Mouse (Mus musculus) G1E (cell line): Measurements from ENCODE around the gene Elane. TPM values are rescaled to one million over a fixed set of nuclear protein-coding genes. Genes with fewer than 3 reads are reported as not detected.

Experiments
- ATAC-seq: 2 replicates; pipeline ENCODE4 v1.8.0; 2016; ENCODE audit warnings: mild to moderate bottlenecking; ENCODE audit not compliant: insufficient number of reproducible peaks, poor library complexity, low FRiP score, severe bottlenecking; ENCODE audit errors: extremely low read depth
- DNase-seq: peaks from one replicate; pipeline ENCODE4 v3.0.0; 2012; ENCODE audit warnings: low spot score
- H3K27me3 ChIP-seq: 2 replicates; pipeline ENCODE4 v1.6.1; 2012; ENCODE audit warnings: mild to moderate bottlenecking, low read length, inconsistent platforms; ENCODE audit not compliant: insufficient read depth
- H3K36me3 ChIP-seq: replicated peaks from 2 replicates; pipeline ENCODE3; 2012; ENCODE audit warnings: mild to moderate bottlenecking, inconsistent platforms
- H3K4me1 ChIP-seq: 2 replicates; pipeline ENCODE4 v1.6.1; 2012; ENCODE audit warnings: low read depth, low read length, inconsistent platforms, mixed read lengths; ENCODE audit not compliant: insufficient read depth
- H3K4me3 ChIP-seq: 2 replicates; pipeline ENCODE4 v1.5.1; 2012; ENCODE audit warnings: low read depth, mild to moderate bottlenecking, inconsistent platforms, low read length, moderate library complexity, mixed read lengths
- H3K9me3 ChIP-seq: replicated peaks from 2 replicates; pipeline ENCODE4 v1.6.1; 2012; ENCODE audit warnings: inconsistent platforms
- CTCF ChIP-seq: IDR thresholded peaks from 2 replicates; pipeline ENCODE4 v1.5.1; 2012; ENCODE audit warnings: low read depth, low read length, inconsistent platforms, mixed read lengths
- GATA1 ChIP-seq: IDR thresholded peaks from 2 replicates; pipeline ENCODE4 v1.6.1; 2012; ENCODE audit warnings: borderline replicate concordance, low read length, inconsistent platforms, mixed read lengths
- GATA2 ChIP-seq: IDR thresholded peaks from 2 replicates; pipeline ENCODE4 v1.6.1; 2012; ENCODE audit warnings: low read depth, low read length, inconsistent platforms, borderline replicate concordance
- POLR2AphosphoS5 ChIP-seq: IDR thresholded peaks from 2 replicates; pipeline ENCODE4 v1.6.1; 2012; ENCODE audit warnings: low read depth, low read length, inconsistent platforms; ENCODE audit not compliant: insufficient replicate concordance
- TAL1 ChIP-seq: conservative IDR thresholded peaks from 2 replicates; pipeline ENCODE4 v1.6.1; 2012; ENCODE audit warnings: low read depth, low read length, inconsistent platforms, mixed read lengths
- polyA plus RNA-seq: library from polyadenylated mRNA; stranded (reverse); fragments of >175 nt; gene quantifications from 2 replicates; pipeline ENCODE4 v1.2.3, GENCODE M21; 2012
- total RNA-seq, 2 experiments: library from RNA; stranded (forward) in 1 of 2; stranded (reverse) in 1 of 2; fragments of 200-1000 nt in 1 of 2; fragments of >200 nt in 1 of 2; fragmentation: Nextera tagmentation in 1 of 2; gene quantifications; 2 replicates each; pipeline ENCODE4 v1.2.3; 2014 to 2017

Gene Elane
- total and polyA plus RNA-seq, 3 experiments = 1.1 TPM; not detected in 2

GRCm38 (mm10) chr10:79920958-79921535, 35.0 kb downstream of the Elane start, which contains the start of gene R3hdm4:
TSS of gene R3hdm4 (minus strand) at chr10:79921208.
- no peaks in the 10 kb centered on the region; the same call in 1 of the 2 replicates for H3K27me3 ChIP-seq
- no peak for ATAC-seq
- H3K4me3 ChIP-seq = peak within 1 kb of the TSS; percentile 26; the same call in 1 of the 2 replicates
- no peaks in the 10 kb centered on the region for H3K36me3 ChIP-seq
- peaks cover 15% of the 10 kb centered on the region for H3K9me3 ChIP-seq
- H3K4me1 ChIP-seq = peaks cover 61% of the 10 kb centered on the region
- no peak for DNase-seq
- no peak for TF ChIP-seq POLR2AphosphoS5
- TF ChIP-seq GATA2 = no peak
- TF ChIP-seq TAL1 = no peak
- TF ChIP-seq CTCF = no peak
- no peak for TF ChIP-seq GATA1

GRCm38 (mm10) chr10:79921572-79921971, 35.5 kb downstream of the Elane start:
- no peak for ATAC-seq
- Histone ChIP-seq H3K36me3 (no peaks in the 10 kb centered on the region), H3K4me1 (peaks cover 64% of the 10 kb centered on the region), H3K9me3 (peaks cover 15% of the 10 kb centered on the region), H3K4me3 (no peak overlapping the region), H3K27me3 (no peaks in the 10 kb centered on the region; the same call in 1 of the 2 replicates)
- DNase-seq = no peak
- TF ChIP-seq CTCF (no peak), POLR2AphosphoS5 (no peak), GATA1 (no peak), GATA2 (no peak), TAL1 (no peak)

- TF ChIP-seq GATA1 (no peak), CTCF (peak; percentile 100)
Measured at GRCm38 (mm10) chr10:79924998-79925784, 39.1 kb downstream of the Elane start.

DNA sequence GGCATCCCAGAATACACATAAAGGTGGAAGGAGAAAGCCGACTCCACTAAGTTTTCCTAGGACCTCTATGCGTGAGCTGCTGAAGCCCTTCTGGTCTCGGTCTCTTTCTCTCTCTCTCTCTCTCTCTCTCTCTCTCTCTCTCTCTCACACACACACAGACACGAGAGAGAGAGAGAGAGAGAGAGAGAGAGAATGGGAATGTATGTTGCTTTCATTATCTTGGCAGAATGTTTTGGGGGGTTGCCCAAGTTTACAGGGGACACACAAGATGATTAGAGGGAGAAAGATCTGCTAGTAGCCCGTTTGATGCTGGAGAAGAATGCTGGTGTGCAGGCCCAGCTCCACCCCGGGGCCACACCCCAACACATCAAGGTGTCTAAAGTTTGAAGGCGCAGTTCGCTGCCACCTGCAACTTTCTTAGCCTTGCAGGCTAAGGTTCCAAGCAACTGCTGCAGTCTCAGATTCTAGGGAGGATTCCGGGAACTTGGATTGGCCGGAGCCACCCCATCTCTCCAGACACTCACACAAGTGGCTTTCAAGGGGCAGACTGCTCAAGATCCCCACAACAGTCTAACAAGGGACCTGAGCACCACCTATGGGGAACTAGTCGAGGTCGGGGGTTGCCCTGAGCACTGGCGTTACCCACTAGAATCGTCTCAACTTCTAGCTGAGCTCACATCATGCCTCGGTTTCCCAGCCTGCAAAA, 39.9 kb downstream of the Elane start:
- peak overlapping the region; percentile 95 for H3K4me3 ChIP-seq
- peaks cover 47% of the 10 kb centered on the region for H3K4me1 ChIP-seq
- no peaks in the 10 kb centered on the region; the same call in 1 of the 2 replicates for H3K27me3 ChIP-seq
- H3K36me3 ChIP-seq = peaks cover 19% of the 10 kb centered on the region
- ATAC-seq (no peak), DNase-seq (no peak)
- TF ChIP-seq TAL1 = no peak
- TF ChIP-seq GATA1 = no peak
- TF ChIP-seq POLR2AphosphoS5 = no peak
- TF ChIP-seq GATA2 = no peak
- H3K9me3 ChIP-seq = peaks cover 9% of the 10 kb centered on the region

More at GRCm38 (mm10) chr10:79924998-79925784, 39.1 kb downstream of the Elane start:
- Histone ChIP-seq H3K9me3 (peaks cover 15% of the 10 kb centered on the region), H3K4me1 (peaks cover 47% of the 10 kb centered on the region), H3K36me3 (peaks cover 11% of the 10 kb centered on the region), H3K4me3 (peak overlapping the region; percentile 35; the same call in 1 of the 2 replicates), H3K27me3 (no peaks in the 10 kb centered on the region; the same call in 1 of the 2 replicates)
- DNase-seq (no peak), ATAC-seq (no peak)

GRCm38 (mm10) chr10:79926491-79927323, 40.7 kb downstream of the Elane start, which contains the start of gene Arid3a:
TSS of gene Arid3a (plus strand) at chr10:79927043.
- Histone ChIP-seq H3K4me1 (peaks cover 54% of the 10 kb centered on the region), H3K27me3 (no peaks in the 10 kb centered on the region)

More at GRCm38 (mm10) chr10:79926491-79927323, 40.7 kb downstream of the Elane start, which contains the start of gene Arid3a:
- Histone ChIP-seq H3K9me3 (peaks cover 1% of the 10 kb centered on the region), H3K36me3 (peaks cover 26% of the 10 kb centered on the region), H3K4me3 (peak within 1 kb of the TSS; percentile 95)
- DNase-seq (peak; percentile 91), ATAC-seq (peak; percentile 59)
- no peak for TF ChIP-seq POLR2AphosphoS5
- no peak for TF ChIP-seq TAL1
- no peak for TF ChIP-seq GATA1
- TF ChIP-seq CTCF = no peak
- no peak for TF ChIP-seq GATA2
